Mouse (Mus musculus): ENCODE results near the gene Tm4sf5. TPM values are rescaled to one million over a fixed set of nuclear protein-coding genes. Genes with fewer than 3 reads are reported as not detected.
"Not testable (repeated sequence)": the region's sequence is repeated elsewhere in the genome, so short reads cannot be mapped to it uniquely, and the experiment has no call there.

Tm4sf5 gene
- total RNA-seq, 1 experiment, result 4.6 TPM

- no peak for DNase-seq (ENCODE audit: low read depth, low spot score)
- H3K36me3 ChIP-seq (ENCODE audit: control insufficient read depth, insufficient read depth, low read length, poor library complexity, severe bottlenecking), result peaks cover 20% of the 10 kb centered on the region
- no peaks in the 10 kb centered on the region for H3K9me3 ChIP-seq (ENCODE audit: control insufficient read depth, insufficient read depth, low read depth, low read length)
- in situ Hi-C loops (cut with MboI; ENCODE audit: low sequenced_read_pairs in 2 of 2, unreplicated experiment in 2 of 2), result loop anchor here in 1 of 2 experiments (5.0 kb wide), 1 partner anchor 92 kb away; the partner anchor contains the start of genes 4930544D05Rik and Chrne
- H3K4me3 ChIP-seq (ENCODE audit: insufficient read depth in 1 of 2, low read depth in 1 of 2, low read length in 2 of 2, poor library complexity in 1 of 2, severe bottlenecking in 1 of 2), result peak overlapping the region; percentile 89 to 99
- H3K4me1 ChIP-seq (ENCODE audit: control insufficient read depth in 2 of 2, insufficient read depth in 2 of 2, low read length in 2 of 2, poor library complexity in 1 of 2), result peaks cover 0 to 6% of the 10 kb centered on the region in 2 experiments; a peak in 2 of 4 replicates
- no peak for TF ChIP-seq ZNF384 (IDR thresholded peaks at IDR 0.05; ENCODE audit: low read depth, low read length)
- TF ChIP-seq HCFC1 (IDR thresholded peaks at IDR 0.05; ENCODE audit: borderline replicate concordance, insufficient read depth, low read length), result no peak
- no peak for TF ChIP-seq MAFK (IDR thresholded peaks at IDR 0.05; ENCODE audit: insufficient read depth, low read depth, low read length)
- no peak for TF ChIP-seq ZC3H11A (IDR thresholded peaks at IDR 0.05; ENCODE audit: borderline replicate concordance, low read depth, low read length)
- no peak for TF ChIP-seq CHD2 (IDR thresholded peaks at IDR 0.05; ENCODE audit: low read depth, low read length)
- peak overlapping the region; percentile 99 for H3K9ac ChIP-seq (ENCODE audit: insufficient read depth, low read depth, low read length, poor library complexity, severe bottlenecking)
- peak overlapping the region; percentile 72; the same call in 1 of the 2 replicates for H3K27ac ChIP-seq (ENCODE audit: insufficient read depth, low read depth, low read length, poor library complexity, severe bottlenecking)
These were observed 20.7 kb downstream of the Tm4sf5 start for GRCm38 (mm10) chr11:70525726-70526125.

- H3K4me1 ChIP-seq (ENCODE audit: control insufficient read depth in 2 of 2, insufficient read depth in 2 of 2, low read length in 2 of 2, poor library complexity in 1 of 2), result peaks cover 0 to 6% of the 10 kb centered on the region in 2 experiments; a peak in 2 of 4 replicates
- H3K9ac ChIP-seq (ENCODE audit: insufficient read depth, low read depth, low read length, poor library complexity, severe bottlenecking), result peak overlapping the region; percentile 99; the same call in 1 of the 2 replicates
- no peak for TF ChIP-seq HCFC1 (IDR thresholded peaks at IDR 0.05; ENCODE audit: borderline replicate concordance, insufficient read depth, low read length)
- TF ChIP-seq MAFK (IDR thresholded peaks at IDR 0.05; ENCODE audit: insufficient read depth, low read depth, low read length), result no peak
- TF ChIP-seq CHD2 (IDR thresholded peaks at IDR 0.05; ENCODE audit: low read depth, low read length), result no peak
- TF ChIP-seq ZNF384 (IDR thresholded peaks at IDR 0.05; ENCODE audit: low read depth, low read length), result no peak
- TF ChIP-seq ZC3H11A (IDR thresholded peaks at IDR 0.05; ENCODE audit: borderline replicate concordance, low read depth, low read length), result no peak
- H3K4me3 ChIP-seq (ENCODE audit: insufficient read depth in 1 of 2, low read depth in 1 of 2, low read length in 2 of 2, poor library complexity in 1 of 2, severe bottlenecking in 1 of 2), result peak overlapping the region; percentile 89 to 99
- in situ Hi-C loops (cut with MboI; ENCODE audit: low sequenced_read_pairs in 2 of 2, unreplicated experiment in 2 of 2), result loop anchor here in 1 of 2 experiments (5.0 kb wide), 1 partner anchor 91 kb away; the partner anchor contains the start of genes 4930544D05Rik and Chrne
- H3K27ac ChIP-seq (ENCODE audit: insufficient read depth, low read depth, low read length, poor library complexity, severe bottlenecking), result no peak overlapping the region
- no peaks in the 10 kb centered on the region for H3K9me3 ChIP-seq (ENCODE audit: control insufficient read depth, insufficient read depth, low read depth, low read length)
- no peak for DNase-seq (ENCODE audit: low read depth, low spot score)
- peaks cover 20% of the 10 kb centered on the region for H3K36me3 ChIP-seq (ENCODE audit: control insufficient read depth, insufficient read depth, low read length, poor library complexity, severe bottlenecking)
These were observed 21.2 kb downstream of the Tm4sf5 start for GRCm38 (mm10) chr11:70526211-70526610.

DNA sequence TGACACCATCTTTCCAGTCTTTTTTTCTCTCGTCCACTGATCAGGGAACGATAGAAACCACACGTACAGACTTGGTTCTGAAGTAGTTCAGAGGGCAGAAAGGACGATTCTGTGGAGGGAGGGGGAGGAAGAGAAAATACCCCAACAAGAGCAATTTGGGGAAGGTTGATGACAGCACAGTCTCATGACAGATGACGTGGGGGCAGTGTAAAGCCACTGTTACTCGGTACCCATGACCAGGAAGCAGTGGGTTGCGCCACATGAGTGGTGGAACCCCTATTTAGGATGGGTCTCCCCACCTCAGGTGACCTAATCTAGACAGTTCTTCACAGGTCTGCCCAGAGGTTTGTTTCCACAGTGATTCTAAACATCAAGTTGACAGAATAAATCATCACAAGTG is 23.6 kb downstream of the Tm4sf5 start:
- Histone ChIP-seq H3K9me3 (ENCODE audit: control insufficient read depth, insufficient read depth, low read depth, low read length) (no peaks in the 10 kb centered on the region), H3K4me3 (ENCODE audit: insufficient read depth in 1 of 2, low read depth in 1 of 2, low read length in 2 of 2, poor library complexity in 1 of 2, severe bottlenecking in 1 of 2) (no peak overlapping the region), H3K27ac (ENCODE audit: insufficient read depth, low read depth, low read length, poor library complexity, severe bottlenecking) (no peak overlapping the region), H3K36me3 (ENCODE audit: control insufficient read depth, insufficient read depth, low read length, poor library complexity, severe bottlenecking) (peaks cover 20% of the 10 kb centered on the region), H3K4me1 (ENCODE audit: control insufficient read depth in 2 of 2, insufficient read depth in 2 of 2, low read length in 2 of 2, poor library complexity in 1 of 2) (peaks cover 0 to 6% of the 10 kb centered on the region in 2 experiments; a peak in 2 of 4 replicates), H3K9ac (ENCODE audit: insufficient read depth, low read depth, low read length, poor library complexity, severe bottlenecking) (no peak overlapping the region)
- TF ChIP-seq ZC3H11A (IDR thresholded peaks at IDR 0.05; ENCODE audit: borderline replicate concordance, low read depth, low read length) (no peak), HCFC1 (IDR thresholded peaks at IDR 0.05; ENCODE audit: borderline replicate concordance, insufficient read depth, low read length) (no peak), ZNF384 (IDR thresholded peaks at IDR 0.05; ENCODE audit: low read depth, low read length) (no peak), CHD2 (IDR thresholded peaks at IDR 0.05; ENCODE audit: low read depth, low read length) (no peak), MAFK (IDR thresholded peaks at IDR 0.05; ENCODE audit: insufficient read depth, low read depth, low read length) (no peak)
- no peak for DNase-seq (ENCODE audit: low read depth, low spot score)
- in situ Hi-C loops (cut with MboI; ENCODE audit: low sequenced_read_pairs in 2 of 2, unreplicated experiment in 2 of 2), result loop anchor here in 1 of 2 experiments (5.0 kb wide), 1 partner anchor 89 kb away; the partner anchor contains the start of genes 4930544D05Rik and Chrne

GRCm38 (mm10) chr11:70531065-70531464 is 26.0 kb downstream of the Tm4sf5 start:
- H3K27ac ChIP-seq (ENCODE audit: insufficient read depth, low read depth, low read length, poor library complexity, severe bottlenecking); H3K9ac ChIP-seq (ENCODE audit: insufficient read depth, low read depth, low read length, poor library complexity, severe bottlenecking); DNase-seq (ENCODE audit: low read depth, low spot score); in situ Hi-C loops (cut with MboI; ENCODE audit: low sequenced_read_pairs in 2 of 2, unreplicated experiment in 2 of 2); H3K4me1 ChIP-seq (ENCODE audit: control insufficient read depth in 2 of 2, insufficient read depth in 2 of 2, low read length in 2 of 2, poor library complexity in 1 of 2); H3K4me3 ChIP-seq (ENCODE audit: insufficient read depth in 1 of 2, low read depth in 1 of 2, low read length in 2 of 2, poor library complexity in 1 of 2, severe bottlenecking in 1 of 2); H3K9me3 ChIP-seq (ENCODE audit: control insufficient read depth, insufficient read depth, low read depth, low read length): not testable (repeated sequence)
- TF ChIP-seq ZNF384 (IDR thresholded peaks at IDR 0.05; ENCODE audit: low read depth, low read length), result peak; percentile 66
- peaks cover 19% of the 10 kb centered on the region for H3K36me3 ChIP-seq (ENCODE audit: control insufficient read depth, insufficient read depth, low read length, poor library complexity, severe bottlenecking)

DNA sequence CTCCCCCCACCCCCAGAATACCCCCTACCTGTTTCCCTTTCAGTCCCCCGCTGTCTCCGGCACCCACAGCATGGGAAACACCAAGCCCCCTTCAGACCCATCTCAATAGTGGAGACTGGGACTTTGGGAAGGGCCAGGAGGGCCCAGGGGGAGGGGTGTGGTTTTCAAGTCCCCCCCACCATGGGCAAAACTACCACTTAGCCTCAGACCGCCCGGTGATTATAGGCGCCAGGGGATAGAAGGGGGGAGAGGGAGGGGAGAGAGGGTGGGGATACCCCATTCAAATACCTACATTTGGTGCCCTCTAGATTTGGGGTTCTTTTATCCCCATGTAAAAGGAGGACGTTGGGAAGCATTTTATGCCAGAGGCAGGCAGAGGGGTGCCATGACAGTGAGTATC is 27.8 kb downstream of the Tm4sf5 start, which contains the start of gene Gm40193:
Gene Gm40193 (minus strand): TSS at position 101 of the 400 bp plus-strand sequence.
- H3K9ac ChIP-seq (ENCODE audit: insufficient read depth, low read depth, low read length, poor library complexity, severe bottlenecking), result no peak within 1 kb of the TSS
- no peak for DNase-seq (ENCODE audit: low read depth, low spot score)
- no peak within 1 kb of the TSS for H3K27ac ChIP-seq (ENCODE audit: insufficient read depth, low read depth, low read length, poor library complexity, severe bottlenecking)
- H3K4me3 ChIP-seq (ENCODE audit: insufficient read depth in 1 of 2, low read depth in 1 of 2, low read length in 2 of 2, poor library complexity in 1 of 2, severe bottlenecking in 1 of 2), result no peak within 1 kb of the TSS
- in situ Hi-C loops (cut with MboI; ENCODE audit: low sequenced_read_pairs in 2 of 2, unreplicated experiment in 2 of 2), result no loop called here
- H3K36me3 ChIP-seq (ENCODE audit: control insufficient read depth, insufficient read depth, low read length, poor library complexity, severe bottlenecking), result peaks cover 6% of the 10 kb centered on the region
- no peaks in the 10 kb centered on the region for H3K4me1 ChIP-seq (ENCODE audit: control insufficient read depth in 2 of 2, insufficient read depth in 2 of 2, low read length in 2 of 2, poor library complexity in 1 of 2)
- no peaks in the 10 kb centered on the region for H3K9me3 ChIP-seq (ENCODE audit: control insufficient read depth, insufficient read depth, low read depth, low read length)
- TF ChIP-seq MAFK (IDR thresholded peaks at IDR 0.05; ENCODE audit: insufficient read depth, low read depth, low read length) (no peak), CHD2 (IDR thresholded peaks at IDR 0.05; ENCODE audit: low read depth, low read length) (no peak), ZC3H11A (IDR thresholded peaks at IDR 0.05; ENCODE audit: borderline replicate concordance, low read depth, low read length) (no peak), ZNF384 (IDR thresholded peaks at IDR 0.05; ENCODE audit: low read depth, low read length) (no peak), HCFC1 (IDR thresholded peaks at IDR 0.05; ENCODE audit: borderline replicate concordance, insufficient read depth, low read length) (no peak)

All from ES-E14 (cell line).